Mouse (Mus musculus) retina, embryonic 14.5 days (tissue): Measurements from ENCODE around the gene Dach1.

Experiments used
- DNase-seq: peaks from one replicate; pipeline ENCODE4 v3.0.0-alpha.2; 2015; ENCODE audit warnings: low spot score

Gene Dach1

GRCm38 (mm10) chr14:98037175-98037574 lies 132.4 kb downstream of the Dach1 start:
- no peak for DNase-seq

DNA sequence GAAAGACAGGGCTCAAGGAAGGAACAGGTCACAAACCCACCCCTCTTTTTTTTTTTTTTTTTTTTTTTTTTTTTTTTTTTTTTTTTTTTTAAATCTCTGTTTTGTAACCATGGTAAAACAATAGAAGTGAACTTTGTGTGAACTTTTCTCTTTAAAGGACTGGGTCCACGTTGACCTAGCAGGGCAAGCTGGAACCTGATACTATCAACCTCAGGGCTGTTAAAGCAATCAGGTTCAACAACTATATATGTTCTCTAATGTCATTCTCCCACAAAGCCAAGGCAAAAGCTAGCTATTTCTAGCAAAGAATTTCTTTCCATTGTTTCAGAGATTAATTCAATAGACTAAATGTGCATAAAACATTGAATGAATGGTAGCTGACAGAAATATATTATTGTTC lies 134.3 kb downstream of the Dach1 start:
- DNase-seq, result peak; percentile 42

GRCm38 (mm10) chr14:98023540-98023939 lies 146.0 kb downstream of the Dach1 start:
- DNase-seq, result no peak

DNA sequence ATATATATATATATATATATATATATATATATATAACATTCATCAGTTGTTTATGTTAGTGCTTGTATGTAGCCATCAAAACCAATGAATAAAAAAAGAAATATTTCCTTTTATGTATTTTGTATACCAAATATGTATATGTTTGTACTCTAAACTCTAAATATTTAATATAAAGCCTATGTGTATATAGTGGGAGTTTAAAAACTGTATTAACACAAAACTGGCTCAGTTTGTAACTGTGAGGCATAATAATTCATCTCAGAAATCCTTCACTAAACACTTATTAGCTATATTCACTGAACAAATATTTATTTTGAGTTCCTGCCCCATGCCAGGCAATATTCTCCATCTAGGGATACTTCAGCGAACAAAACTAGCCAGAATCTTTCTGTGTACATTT lies 155.5 kb downstream of the Dach1 start:
- no peak for DNase-seq

DNA sequence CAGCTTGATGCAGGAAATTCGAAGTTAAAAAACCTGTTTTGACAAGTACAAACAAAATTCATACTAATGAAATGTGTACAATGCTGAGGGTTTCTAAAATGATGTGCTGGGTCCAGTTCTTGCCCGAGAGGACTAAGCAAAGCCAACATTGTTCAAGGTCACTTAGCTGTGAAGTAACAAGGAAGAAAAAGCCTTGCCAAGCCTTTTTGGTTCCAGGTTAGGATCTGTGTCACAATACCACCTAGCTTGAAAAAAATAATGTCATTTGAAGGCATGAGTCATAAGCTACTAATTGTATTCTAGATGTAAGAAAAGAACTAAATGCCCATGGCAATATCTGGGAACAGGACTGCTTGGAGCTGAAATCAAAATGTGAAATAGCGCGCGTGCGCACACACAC lies 161.1 kb downstream of the Dach1 start:
- no peak for DNase-seq

- DNase-seq, result no peak
These were observed 167.4 kb downstream of the Dach1 start for GRCm38 (mm10) chr14:98002021-98002680.

DNA sequence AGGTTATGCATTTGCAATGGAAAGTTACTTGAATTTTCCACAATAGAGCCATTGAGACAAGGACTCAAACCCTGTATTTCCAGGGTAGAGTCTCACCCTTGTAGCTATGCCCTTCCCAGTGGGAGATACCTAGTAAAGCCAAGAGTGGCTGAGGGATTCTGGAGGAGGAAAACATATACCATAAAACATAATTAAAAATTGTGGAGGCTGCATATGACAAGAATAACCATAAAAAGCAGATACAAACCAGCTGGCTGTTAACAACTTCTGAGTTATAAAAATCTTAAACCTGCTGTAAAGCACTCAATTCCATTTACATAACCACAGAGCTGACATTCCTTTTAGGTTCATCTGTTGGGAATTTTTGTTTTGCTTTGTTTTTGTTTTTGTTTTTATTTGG lies 171.0 kb downstream of the Dach1 start:
- no peak for DNase-seq

- DNase-seq, result no peak
These were observed 186.3 kb downstream of the Dach1 start for GRCm38 (mm10) chr14:97983251-97983650.

- no peak for DNase-seq
These were observed 186.9 kb downstream of the Dach1 start for GRCm38 (mm10) chr14:97982676-97983075.

- DNase-seq, result no peak
These were observed 188.7 kb downstream of the Dach1 start for GRCm38 (mm10) chr14:97980879-97981278.

- DNase-seq, result no peak
These were observed 193.5 kb downstream of the Dach1 start for GRCm38 (mm10) chr14:97976091-97976490.

DNA sequence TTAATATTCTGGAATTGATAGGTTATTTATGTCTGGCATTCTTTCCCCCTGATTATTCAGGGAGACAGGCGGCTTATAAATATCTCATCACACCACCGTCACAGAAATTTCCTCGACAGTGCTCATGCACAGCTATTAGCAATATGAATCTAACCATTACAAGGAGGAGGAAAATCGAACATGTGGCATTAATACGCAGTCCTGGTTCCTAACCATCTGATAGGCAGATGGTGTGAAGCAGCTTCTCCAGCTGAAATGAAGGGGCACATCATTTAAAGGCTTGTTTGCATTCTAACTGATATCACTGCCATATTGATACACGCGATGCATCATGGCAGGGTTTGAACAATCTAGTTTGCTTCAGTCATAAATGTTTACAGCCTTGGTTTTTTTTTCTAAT lies 194.1 kb downstream of the Dach1 start:
- peak; percentile 54 for DNase-seq

- no peak for DNase-seq
These were observed 205.0 kb downstream of the Dach1 start for GRCm38 (mm10) chr14:97964543-97965069.

- peak; percentile 44 for DNase-seq
These were observed 205.9 kb downstream of the Dach1 start for GRCm38 (mm10) chr14:97963624-97964023.

GRCm38 (mm10) chr14:97956356-97956755 lies 213.2 kb downstream of the Dach1 start:
- no peak for DNase-seq

DNA sequence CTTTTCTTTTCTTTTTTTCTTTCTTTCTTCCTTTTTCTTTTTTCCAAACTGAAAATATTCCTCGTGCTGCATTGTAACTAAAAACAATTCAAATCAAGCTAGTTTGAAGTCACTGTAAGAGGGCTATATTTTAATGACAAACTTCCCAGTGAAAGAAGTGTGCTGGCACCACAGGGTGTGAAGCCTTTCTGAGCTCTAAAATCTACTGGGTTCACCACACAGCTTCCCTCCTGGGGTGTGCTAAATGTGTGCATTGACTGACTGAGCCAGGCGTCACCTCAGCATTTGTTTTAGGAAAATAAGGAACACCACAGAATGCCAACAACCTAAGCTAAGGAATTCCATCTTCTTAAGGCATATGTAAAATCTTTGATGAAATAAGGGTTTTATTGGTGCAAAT lies 224.1 kb downstream of the Dach1 start:
- DNase-seq, result no peak

DNA sequence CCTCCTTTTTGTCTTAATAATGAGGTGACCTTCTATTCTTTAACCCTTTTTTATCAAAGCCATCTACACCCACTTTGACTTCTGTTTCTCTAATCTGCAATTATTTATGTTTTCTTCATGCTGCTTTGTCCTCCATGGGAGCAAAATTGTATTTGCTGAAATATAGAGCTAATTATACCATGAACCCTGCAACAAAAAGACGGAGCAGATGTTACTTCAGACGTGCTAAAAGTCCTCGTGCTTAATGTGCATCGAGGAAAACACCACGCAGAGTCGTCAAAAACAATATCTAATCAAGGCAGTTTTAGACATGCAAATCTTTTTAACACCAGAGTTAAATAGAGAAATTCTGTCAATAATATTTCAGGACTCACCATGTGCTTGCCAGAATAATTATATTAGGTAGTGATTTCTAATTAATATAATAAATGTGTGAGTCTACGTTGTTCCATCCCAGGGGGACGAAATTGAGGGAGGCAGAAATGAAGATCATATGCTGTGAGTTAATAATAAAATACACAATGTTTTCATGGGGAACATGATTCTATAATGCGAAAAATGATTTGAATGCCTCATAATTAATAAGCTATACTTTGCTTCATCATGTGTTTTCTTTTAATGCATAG lies 224.8 kb downstream of the Dach1 start:
- no peak for DNase-seq

DNA sequence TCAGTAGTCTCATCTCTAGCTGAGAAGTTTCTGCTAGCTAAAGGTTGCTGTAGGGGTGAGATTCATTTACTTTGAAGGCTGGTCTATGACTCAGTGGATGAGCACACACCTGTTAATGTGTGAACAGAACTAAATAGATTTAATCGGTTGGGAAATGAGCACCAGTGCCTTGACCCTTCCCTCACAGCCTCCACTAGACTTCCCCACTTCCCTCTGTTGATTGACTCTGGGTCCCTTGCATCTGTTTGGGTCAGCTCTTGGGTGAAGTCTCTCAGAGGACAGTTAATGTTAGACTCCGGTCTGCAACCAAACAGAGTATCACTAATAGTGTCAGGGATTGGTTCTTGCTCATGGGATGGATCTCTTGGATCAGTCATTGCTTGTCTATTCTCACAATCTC lies 227.2 kb downstream of the Dach1 start:
- no peak for DNase-seq

- DNase-seq, result no peak
These were observed 272.9 kb downstream of the Dach1 start for GRCm38 (mm10) chr14:97896622-97897021.

DNA sequence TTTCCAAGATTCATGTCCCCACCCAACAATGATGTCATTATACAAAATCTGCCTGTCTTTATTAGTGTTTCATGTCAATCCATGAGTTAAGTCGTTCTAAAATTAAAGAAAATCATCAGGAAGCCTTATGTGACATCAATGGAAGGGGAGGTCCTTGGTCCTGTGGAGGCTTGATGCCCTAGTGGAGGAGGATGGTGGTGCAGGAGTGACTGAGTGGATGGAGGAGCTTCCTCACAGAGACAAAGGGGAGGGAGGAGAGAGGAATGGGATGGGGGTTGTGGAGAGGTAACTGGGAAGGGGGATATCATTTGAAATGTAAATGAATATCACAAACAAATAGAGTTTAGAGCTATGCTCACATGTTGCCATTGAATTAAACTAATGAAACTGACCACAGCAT lies 287.6 kb downstream of the Dach1 start:
- no peak for DNase-seq

DNA sequence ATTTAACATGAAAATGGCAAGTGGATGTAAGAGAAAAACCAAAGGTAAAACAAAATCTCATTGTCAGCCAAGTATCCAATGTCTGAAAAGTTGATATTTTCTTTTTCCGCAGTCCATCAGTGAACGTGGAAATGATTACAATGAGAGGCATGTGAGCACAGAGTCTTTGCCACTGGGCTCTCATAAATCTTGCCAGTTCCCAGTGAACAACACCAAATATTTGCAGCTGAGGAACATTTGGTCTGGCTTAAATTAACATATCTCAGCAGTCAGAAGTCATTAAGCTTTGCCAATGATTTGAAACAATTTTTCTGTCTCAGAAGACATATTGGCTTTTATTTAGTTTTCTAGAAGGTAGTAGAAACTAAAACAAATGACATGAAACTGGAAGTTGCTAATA lies 298.6 kb downstream of the Dach1 start:
- DNase-seq, result no peak

DNA sequence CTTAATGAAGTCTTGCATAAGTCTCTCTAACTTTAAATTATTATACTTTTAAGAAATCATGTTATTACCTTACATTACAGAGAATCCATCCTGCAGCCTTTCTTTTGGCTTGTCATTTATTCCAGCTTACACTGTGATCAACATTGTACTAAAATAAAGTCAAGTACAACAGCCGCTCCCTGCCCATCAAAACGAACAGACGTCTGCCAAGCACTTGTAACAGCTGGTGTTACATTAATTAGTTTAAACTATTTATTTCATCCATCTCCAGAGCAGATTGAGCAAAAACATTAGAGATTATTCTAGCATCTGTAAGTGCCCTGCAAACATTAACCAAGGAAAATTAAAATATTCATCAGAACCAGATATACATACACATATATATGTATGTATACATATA lies 311.2 kb downstream of the Dach1 start:
- DNase-seq, result no peak

DNA sequence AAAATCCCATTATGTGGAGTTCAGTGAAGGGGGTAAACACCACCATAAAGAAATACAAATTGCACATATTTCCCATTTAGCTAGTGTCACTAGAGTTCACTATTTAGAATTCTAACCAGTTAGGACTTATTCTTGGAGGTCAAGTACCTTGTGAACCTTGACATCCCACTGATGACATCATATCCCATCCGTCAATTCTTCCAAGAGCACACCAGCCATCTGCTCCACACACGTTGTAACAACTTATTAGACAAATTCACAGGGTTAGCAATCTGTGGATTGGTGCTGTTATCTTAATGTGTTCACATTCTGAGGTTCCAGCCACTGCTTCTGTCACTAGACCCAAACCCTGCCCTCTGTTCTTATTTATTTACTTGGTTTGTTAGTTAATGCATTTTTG lies 312.3 kb downstream of the Dach1 start:
- no peak for DNase-seq

DNA sequence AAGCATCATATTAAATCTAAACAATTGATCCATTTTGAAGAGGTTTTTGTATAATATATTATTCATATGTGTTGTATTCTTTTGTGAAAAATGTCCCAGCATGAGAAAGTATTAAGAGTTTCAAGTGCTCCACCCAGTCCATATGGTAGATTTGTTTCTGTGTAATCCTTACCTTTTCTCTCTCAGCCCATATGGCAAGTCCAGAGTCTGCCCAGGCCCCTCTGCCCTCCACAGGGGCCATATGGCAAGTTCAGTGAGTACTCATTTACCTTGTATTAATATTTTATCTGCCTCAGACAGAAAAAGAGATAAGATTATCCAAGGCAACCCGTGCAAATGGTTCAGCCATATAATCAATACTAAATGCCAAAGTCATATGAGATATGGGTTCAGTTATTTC lies 314.2 kb downstream of the Dach1 start:
- peak; percentile 39 for DNase-seq
